Mouse (Mus musculus) naive thymus-derived CD4-positive, alpha-beta T cell, adult 5 months (primary cell): ENCODE results near the gene Lgmn. TPM values are rescaled to one million over a fixed set of nuclear protein-coding genes. Genes with fewer than 3 reads are reported as not detected.

ENCODE experiments used
- polyA plus RNA-seq: library from polyadenylated mRNA; unstranded; fragments of 100-300 nt; shearing (Covaris generic); gene quantifications from one replicate; pipeline ENCODE4 v1.2.1, GENCODE M21; 2017

Gene Lgmn
- polyA plus RNA-seq = 12.4 TPM

GRCm38 (mm10) chr12:102439632-102440023 lies at the start of gene Lgmn:
Gene Lgmn (minus strand): TSS chr12:102439813.

GRCm38 (mm10) chr12:102468894-102469764 lies 29.5 kb upstream of the Lgmn start, which contains the start of gene Golga5:
Gene Golga5 (plus strand): TSS chr12:102469135.

Other genes starting within 250 kb of the Lgmn start
- 59.2 TPM for gene Rin3, start 156.8 kb downstream of the Lgmn start, polyA plus RNA-seq
- gene Golga5, start 29.3 kb upstream of the Lgmn start, polyA plus RNA-seq = 53.0 TPM
- not detected for gene Chga, start 115.2 kb upstream of the Lgmn start, polyA plus RNA-seq